In genomic region chr1:151158857-151159510, GRCm38 (mm10) we compare ENCODE assay signal across 26 mouse cellular contexts. TPM values are rescaled to one million over a fixed set of nuclear protein-coding genes. Genes with fewer than 3 reads are reported as not detected.
A peak's percentile ranks its signal among the peaks of the same experiment; 100 is the strongest.
DNase-seq lines count a peak whose midpoint lies in the region; ATAC-seq and TF ChIP-seq lines count a peak whose summit lies in the region.
"Had no signal": no experiment of that assay in that cellular context is flagged by ENCODE, and none has a peak within 500 bp of the region (broad histone marks: within the 10 kb centered on the region; RNA-seq: fewer than 3 reads in every experiment).

No protein-coding gene starts in this region.

- H3K4me3 ChIP-seq in kidney, postnatal 0 days (replicated peaks; ENCODE audit: low read depth, low read length): no peak overlapping the region
- no peak overlapping the region for H3K4me3 ChIP-seq in liver, embryonic 16.5 days (ENCODE audit: low read depth, low read length)
- H3K4me3 ChIP-seq in liver, embryonic 11.5 days (ENCODE audit: low read depth, low read length): no peak overlapping the region
- H3K4me3 ChIP-seq: embryonic facial prominence, embryonic 12.5 days; forebrain, embryonic 15.5 days; heart, adult 2 months; heart, embryonic 15.5 days; hindbrain, embryonic 10.5 days had no signal

- H3K27ac ChIP-seq in kidney, postnatal 0 days: peak overlapping the region; percentile 42; the same call in 1 of the 2 replicates
- no peak overlapping the region for H3K27ac ChIP-seq in liver, embryonic 16.5 days (ENCODE audit: low read length)
- H3K27ac ChIP-seq in liver, embryonic 11.5 days (ENCODE audit: low read depth, low read length): no peak overlapping the region
- H3K27ac ChIP-seq: embryonic facial prominence, embryonic 12.5 days; heart, adult 2 months; heart, embryonic 15.5 days; hindbrain, embryonic 10.5 days had no signal

- no peak for ATAC-seq in kidney, postnatal 0 days (replicated peaks; ENCODE audit: low FRiP score, low read depth)
- ATAC-seq in liver, embryonic 16.5 days (ENCODE audit: low read depth): 0 out of 2 replicates have a peak, but pooled peaks have one; percentile 52
- no peak for ATAC-seq in liver, embryonic 11.5 days (replicated peaks; ENCODE audit: low FRiP score)
- ATAC-seq: activated CD4-positive, CD25-positive, alpha-beta regulatory T cell, adult 4 months; Patski had no signal

- H3K27me3 ChIP-seq in kidney, postnatal 0 days (ENCODE audit: insufficient read depth, low read length): no peaks in the 10 kb centered on the region
- H3K27me3 ChIP-seq in liver, embryonic 16.5 days (ENCODE audit: control insufficient read depth, insufficient read depth, low read depth, low read length): no peaks in the 10 kb centered on the region
- H3K27me3 ChIP-seq in liver, embryonic 11.5 days (replicated peaks; ENCODE audit: control insufficient read depth, insufficient read depth, low read length): no peaks in the 10 kb centered on the region
- H3K27me3 ChIP-seq: CH12.LX; embryonic facial prominence, embryonic 12.5 days; forebrain, embryonic 15.5 days; heart, embryonic 15.5 days; Patski had no signal

- 76% methylated on average over 2 of the region's 2 CpGs for WGBS in kidney, postnatal 0 days
- 57% methylated on average over 2 of the region's 2 CpGs for WGBS in liver, embryonic 16.5 days (ENCODE audit: insufficient replicate concordance)
- WGBS in liver, embryonic 11.5 days: 81% methylated on average over 2 of the region's 2 CpGs

- H3K4me1 ChIP-seq in kidney, postnatal 0 days (replicated peaks; ENCODE audit: insufficient read depth, low read length): no peaks in the 10 kb centered on the region
- H3K4me1 ChIP-seq in liver, embryonic 16.5 days (ENCODE audit: control insufficient read depth, low read depth, low read length): no peaks in the 10 kb centered on the region
- no peaks in the 10 kb centered on the region for H3K4me1 ChIP-seq in liver, embryonic 11.5 days (replicated peaks; ENCODE audit: control insufficient read depth, insufficient read depth, low read length)
- H3K4me1 ChIP-seq: embryonic facial prominence, embryonic 12.5 days had no signal

- H3K4me2 ChIP-seq in kidney, postnatal 0 days (ENCODE audit: low read length): no peak overlapping the region
- no peak overlapping the region for H3K4me2 ChIP-seq in liver, embryonic 16.5 days (ENCODE audit: low read depth, low read length)
- no peak overlapping the region for H3K4me2 ChIP-seq in liver, embryonic 11.5 days
- H3K4me2 ChIP-seq: embryonic facial prominence, embryonic 12.5 days; forebrain, embryonic 15.5 days; heart, embryonic 11.5 days; heart, embryonic 15.5 days had no signal

- peak; percentile 34 for DNase-seq in kidney, adult 11 months
- no peak for DNase-seq in kidney, adult 8-10 months
- no peak for DNase-seq in kidney, postnatal 0 days (ENCODE audit: low spot score)
- DNase-seq in kidney, postnatal 25 days: no peak
- DNase-seq in liver, embryonic 11.5 days (ENCODE audit: low spot score): no peak
- DNase-seq in left cerebral cortex, adult 18-20 months (ENCODE audit: low spot score in 2 of 2): no peak
- DNase-seq: adrenal gland, postnatal 14 days; cerebellum, adult 11-12 months; cerebellum, adult 9-10 months; cerebellum, postnatal 25 days; heart, adult 2 months; heart, postnatal 14 days had no signal

- no peaks in the 10 kb centered on the region for H3K36me3 ChIP-seq in kidney, postnatal 0 days (ENCODE audit: insufficient read depth, low read length)
- H3K36me3 ChIP-seq in liver, embryonic 16.5 days (ENCODE audit: control insufficient read depth, insufficient read depth): no peaks in the 10 kb centered on the region
- no peaks in the 10 kb centered on the region for H3K36me3 ChIP-seq in liver, embryonic 11.5 days (ENCODE audit: control insufficient read depth, insufficient read depth, low read length)
- H3K36me3 ChIP-seq: embryonic facial prominence, embryonic 12.5 days; forebrain, embryonic 15.5 days; heart, embryonic 15.5 days; hindbrain, embryonic 10.5 days had no signal

- no peaks in the 10 kb centered on the region for H3K9me3 ChIP-seq in kidney, postnatal 0 days (replicated peaks; ENCODE audit: low read length)
- H3K9me3 ChIP-seq in liver, embryonic 16.5 days (replicated peaks; ENCODE audit: control insufficient read depth, low read length): no peaks in the 10 kb centered on the region
- no peaks in the 10 kb centered on the region for H3K9me3 ChIP-seq in liver, embryonic 11.5 days (ENCODE audit: control insufficient read depth, low read length)
- H3K9me3 ChIP-seq: embryonic facial prominence, embryonic 12.5 days; forebrain, embryonic 15.5 days; heart, embryonic 15.5 days; hindbrain, embryonic 10.5 days had no signal

- H3K9ac ChIP-seq in kidney, postnatal 0 days (ENCODE audit: low read depth, low read length): no peak overlapping the region
- no peak overlapping the region for H3K9ac ChIP-seq in liver, embryonic 16.5 days (ENCODE audit: low read depth, low read length)
- no peak overlapping the region for H3K9ac ChIP-seq in liver, embryonic 11.5 days (ENCODE audit: low read depth, low read length)
- H3K9ac ChIP-seq: embryonic facial prominence, embryonic 12.5 days; forebrain, embryonic 15.5 days; heart, embryonic 15.5 days had no signal

- TF ChIP-seq CTCF in kidney, postnatal 0 days (IDR thresholded peaks at IDR 0.05; ENCODE audit: low read depth): no peak

RNA-seq across cellular contexts. Expression of gene Gm47985, which starts 23.4 kb away (rescaled TPM):
- polyA plus RNA-seq in kidney, postnatal 0 days (2015; fragmentation: Nextera tagmentation; extraction: Ambion mirVana): 0.46 and 0.56 TPM in 2 replicates
- 1.4 and 1.8 TPM in 2 replicates for polyA plus RNA-seq in liver, embryonic 16.5 days (2015; fragmentation: Nextera tagmentation; extraction: Ambion mirVana)
- polyA plus RNA-seq in liver, embryonic 11.5 days (2014; fragmentation: Nextera tagmentation; extraction: Ambion mirVana): 1.7 and 1.9 TPM in 2 replicates
- total RNA-seq in left cerebral cortex, adult 18-20 months (2021): not detected
- total RNA-seq: adrenal gland, adult 18-20 months; adrenal gland, postnatal 14 days; CH12.LX had no signal
- polyA plus RNA-seq: activated CD4-positive, CD25-positive, alpha-beta regulatory T cell, adult 4 months; cortical plate, adult 2 months; forebrain, embryonic 15.5 days; Patski had no signal

RNA-seq across cellular contexts. Expression of gene Gm8947, which starts 33.2 kb away (rescaled TPM):
- polyA plus RNA-seq in kidney, postnatal 0 days (2015; fragmentation: Nextera tagmentation; extraction: Ambion mirVana): 0.61 and 0.80 TPM in 2 replicates
- 1.2 and 1.3 TPM in 2 replicates for polyA plus RNA-seq in liver, embryonic 16.5 days (2015; fragmentation: Nextera tagmentation; extraction: Ambion mirVana)
- 0.55 and 1.1 TPM in 2 replicates for polyA plus RNA-seq in liver, embryonic 11.5 days (2014; fragmentation: Nextera tagmentation; extraction: Ambion mirVana)
- not detected for total RNA-seq in left cerebral cortex, adult 18-20 months (2021)
- total RNA-seq: adrenal gland, adult 18-20 months; adrenal gland, postnatal 14 days; gastrocnemius, postnatal 4 days; heart, adult 2 months; heart, postnatal 14 days had no signal
- polyA plus RNA-seq: activated CD4-positive, CD25-positive, alpha-beta regulatory T cell, adult 4 months; cortical plate, adult 2 months; forebrain, embryonic 15.5 days; heart, adult 2 months; heart, embryonic 15.5 days; Patski had no signal

RNA-seq across cellular contexts. Expression of gene Gm47995, which starts 39.3 kb away (rescaled TPM):
- 0.29 and 0.32 TPM in 2 replicates for polyA plus RNA-seq in kidney, postnatal 0 days (2015; fragmentation: Nextera tagmentation; extraction: Ambion mirVana)
- polyA plus RNA-seq in liver, embryonic 16.5 days (2015; fragmentation: Nextera tagmentation; extraction: Ambion mirVana): 0.64 and 0.98 TPM in 2 replicates
- polyA plus RNA-seq in liver, embryonic 11.5 days (2014; fragmentation: Nextera tagmentation; extraction: Ambion mirVana): 0.36 and 0.52 TPM in 2 replicates
- not detected for total RNA-seq in left cerebral cortex, adult 18-20 months (2021)
- total RNA-seq: adrenal gland, adult 18-20 months; adrenal gland, postnatal 14 days; CH12.LX; gastrocnemius, adult 8-10 months; gastrocnemius, postnatal 4 days; heart, adult 2 months; heart, postnatal 14 days had no signal
- polyA plus RNA-seq: activated CD4-positive, CD25-positive, alpha-beta regulatory T cell, adult 4 months; cortical plate, adult 2 months; embryonic facial prominence, embryonic 12.5 days; forebrain, embryonic 11.5 days; forebrain, embryonic 15.5 days; heart, adult 2 months; heart, embryonic 15.5 days; Patski had no signal

RNA-seq across cellular contexts. Expression of gene 3110040M04Rik, which starts 44.9 kb away (rescaled TPM):
- polyA plus RNA-seq in kidney, postnatal 0 days (2015; fragmentation: Nextera tagmentation; extraction: Ambion mirVana): 0.92 and 1.1 TPM in 2 replicates
- 0.84 and 1.4 TPM in 2 replicates for polyA plus RNA-seq in liver, embryonic 16.5 days (2015; fragmentation: Nextera tagmentation; extraction: Ambion mirVana)
- 1.0 and 1.2 TPM in 2 replicates for polyA plus RNA-seq in liver, embryonic 11.5 days (2014; fragmentation: Nextera tagmentation; extraction: Ambion mirVana)
- total RNA-seq in left cerebral cortex, adult 18-20 months (2021): not detected
- total RNA-seq: adrenal gland, adult 18-20 months; adrenal gland, postnatal 14 days; CH12.LX; gastrocnemius, adult 8-10 months; gastrocnemius, postnatal 4 days; heart, adult 2 months; heart, postnatal 14 days had no signal
- polyA plus RNA-seq: activated CD4-positive, CD25-positive, alpha-beta regulatory T cell, adult 4 months; cortical plate, adult 2 months; embryonic facial prominence, embryonic 12.5 days; forebrain, embryonic 11.5 days; forebrain, embryonic 15.5 days; heart, adult 2 months; heart, embryonic 15.5 days; hindbrain, embryonic 10.5 days; Patski had no signal

RNA-seq across cellular contexts. Expression of gene Gm47996, which starts 50.9 kb away (rescaled TPM):
- polyA plus RNA-seq in kidney, postnatal 0 days (2015; fragmentation: Nextera tagmentation; extraction: Ambion mirVana): 0.28 and 0.41 TPM in 2 replicates
- polyA plus RNA-seq in liver, embryonic 16.5 days (2015; fragmentation: Nextera tagmentation; extraction: Ambion mirVana): 0.12 and 0.20 TPM in 2 replicates
- polyA plus RNA-seq in liver, embryonic 11.5 days (2014; fragmentation: Nextera tagmentation; extraction: Ambion mirVana): 0.26 and 0.27 TPM in 2 replicates
- not detected for total RNA-seq in left cerebral cortex, adult 18-20 months (2021)
- total RNA-seq: adrenal gland, adult 18-20 months; adrenal gland, postnatal 14 days; CH12.LX; gastrocnemius, postnatal 4 days; heart, adult 2 months; heart, postnatal 14 days had no signal
- polyA plus RNA-seq: activated CD4-positive, CD25-positive, alpha-beta regulatory T cell, adult 4 months; cortical plate, adult 2 months; embryonic facial prominence, embryonic 12.5 days; forebrain, embryonic 11.5 days; forebrain, embryonic 15.5 days; heart, adult 2 months; heart, embryonic 15.5 days; Patski had no signal
